Mouse (Mus musculus): ENCODE data around the gene Cops7a.

Gene Cops7a

GRCm38 (mm10) chr6:124918331-124918690 lies 47.0 kb downstream of the Cops7a start:
- no peak for DNase-seq (ENCODE audit: low spot score)

- DNase-seq (ENCODE audit: low spot score): peak; percentile 96
Observed at GRCm38 (mm10) chr6:124917518-124918330, 47.6 kb downstream of the Cops7a start.

- peak; percentile 88 for DNase-seq (ENCODE audit: low spot score)
Observed at GRCm38 (mm10) chr6:124916695-124917517, 48.4 kb downstream of the Cops7a start.

- peak; percentile 50 for DNase-seq (ENCODE audit: low spot score)
Observed at GRCm38 (mm10) chr6:124915942-124916694, 49.2 kb downstream of the Cops7a start.

- no peak for DNase-seq (ENCODE audit: low spot score)
Observed at GRCm38 (mm10) chr6:124915160-124915941, 50.0 kb downstream of the Cops7a start.

GRCm38 (mm10) chr6:124914511-124914910 lies 50.8 kb downstream of the Cops7a start:
- DNase-seq (ENCODE audit: low spot score): no peak

- no peak for DNase-seq (ENCODE audit: low spot score)
Observed at GRCm38 (mm10) chr6:124913721-124914285, 51.5 kb downstream of the Cops7a start.

GRCm38 (mm10) chr6:124913214-124913613 lies 52.1 kb downstream of the Cops7a start:
- no peak for DNase-seq (ENCODE audit: low spot score)

- DNase-seq (ENCODE audit: low spot score): no peak
Observed at GRCm38 (mm10) chr6:124911533-124912218, 53.7 kb downstream of the Cops7a start, which contains the start of gene Lag3. Lag3 (minus strand) TSS chr6:124911705.

- DNase-seq (ENCODE audit: low spot score): no peak
Observed at GRCm38 (mm10) chr6:124910032-124910431, 55.3 kb downstream of the Cops7a start.
